Mouse (Mus musculus) megakaryocyte progenitor cell, adult 5-6 weeks (primary cell): ENCODE measurements around the gene Zfp874b. TPM values are rescaled to one million over a fixed set of nuclear protein-coding genes. Genes with fewer than 3 reads are reported as not detected.
A peak's percentile ranks its signal among the peaks of the same experiment; 100 is the strongest.
"Not testable (repeated sequence)": the region's sequence is repeated elsewhere in the genome, so short reads cannot be mapped to it uniquely, and the experiment has no call there.

ENCODE experiments used
- ATAC-seq: replicated peaks from 2 replicates; pipeline ENCODE4 v1.8.0; 2016; ENCODE audit warnings: mild to moderate bottlenecking, moderate TSS enrichment, inconsistent platforms; ENCODE audit not compliant: poor library complexity
- total RNA-seq, 2 experiments: library from RNA; stranded (forward) in 1 of 2; stranded (reverse) in 1 of 2; fragments of 157-497, 149-512 nt in 1 of 2; fragments of 200-1000 nt in 1 of 2; gene quantifications; 2 replicates each; pipeline versions ENCODE4 v1.2.3 to v1.2.4; 2015 to 2017

The Zfp874b gene
- total RNA-seq (2015), result 7.8 and 10.4 TPM in 2 replicates
- 5.9 and 8.1 TPM in 2 replicates for total RNA-seq (2017)

DNA sequence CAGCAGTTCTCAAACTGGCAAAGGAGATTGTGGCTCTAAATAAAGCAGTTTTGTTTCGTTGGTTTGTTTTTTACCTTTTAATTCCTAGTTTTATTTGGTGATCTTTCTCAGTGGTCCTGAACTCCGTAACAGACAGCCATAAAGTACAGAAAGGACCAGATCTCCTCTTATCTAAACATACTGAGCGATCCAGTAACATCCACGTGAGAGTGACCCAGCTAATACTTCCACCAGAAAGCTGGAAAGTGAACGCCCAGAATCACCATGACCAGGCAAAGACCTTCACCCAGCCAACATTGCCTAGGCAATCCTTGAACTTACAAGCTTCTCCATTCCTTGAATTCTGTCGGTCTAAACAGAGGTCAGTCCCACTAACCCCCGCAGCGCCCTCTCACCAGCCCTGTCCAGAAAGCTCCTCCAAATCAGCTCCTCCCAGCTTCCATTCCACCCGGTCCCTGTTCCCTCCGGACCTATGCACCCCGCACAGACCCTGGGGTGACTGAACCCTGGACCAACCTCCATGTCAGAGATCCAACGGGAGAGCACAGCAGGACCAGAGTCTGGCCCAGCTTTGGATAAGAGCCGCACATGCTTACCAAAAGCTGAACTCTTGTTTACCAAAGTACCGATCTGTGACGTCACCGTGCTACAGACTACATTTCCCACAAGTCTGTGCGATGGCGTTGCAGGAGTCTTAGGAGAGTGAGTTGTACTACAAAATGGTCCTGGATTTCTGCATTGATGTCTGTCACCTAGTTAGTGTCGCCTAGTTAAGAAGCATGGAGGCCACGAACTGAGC lies at the start of gene Zfp874b:
TSS of gene Zfp874b (minus strand) at position 634 of the 799 bp plus-strand sequence.
- ATAC-seq, result peak; percentile 95

DNA sequence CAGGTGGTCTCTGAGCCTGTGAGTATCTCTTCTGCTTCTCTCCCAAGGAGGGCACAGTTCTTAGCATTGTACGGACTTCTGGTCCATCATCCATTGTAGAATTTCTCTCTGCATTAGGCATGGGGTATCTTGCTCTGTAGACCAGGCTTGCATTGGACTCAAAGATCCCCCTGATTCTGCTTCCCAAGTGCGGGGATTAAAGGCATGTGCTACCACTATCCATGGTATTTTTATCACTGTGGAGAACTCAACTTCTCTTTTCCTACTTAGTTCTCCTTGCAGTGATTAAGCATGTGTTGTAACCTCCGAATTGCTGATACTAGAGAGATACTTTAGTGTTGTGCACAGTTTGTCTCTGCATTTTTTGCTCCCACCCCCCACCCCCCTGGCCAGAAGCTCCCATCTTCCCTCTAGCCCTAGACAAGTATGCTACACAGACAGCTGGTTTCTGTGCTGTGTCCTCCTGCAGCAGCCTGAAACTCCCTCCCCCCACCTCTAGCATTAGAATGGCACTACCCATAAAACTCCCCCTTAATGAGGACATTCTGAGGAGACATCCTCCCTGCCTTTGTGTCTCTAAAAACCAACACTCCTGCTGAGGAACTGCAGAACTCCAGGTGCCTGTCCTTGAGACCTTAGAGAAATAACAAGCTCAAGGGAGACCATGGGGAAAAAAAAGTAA lies 43.1 kb upstream of the Zfp874b start:
- ATAC-seq, result no peak

DNA sequence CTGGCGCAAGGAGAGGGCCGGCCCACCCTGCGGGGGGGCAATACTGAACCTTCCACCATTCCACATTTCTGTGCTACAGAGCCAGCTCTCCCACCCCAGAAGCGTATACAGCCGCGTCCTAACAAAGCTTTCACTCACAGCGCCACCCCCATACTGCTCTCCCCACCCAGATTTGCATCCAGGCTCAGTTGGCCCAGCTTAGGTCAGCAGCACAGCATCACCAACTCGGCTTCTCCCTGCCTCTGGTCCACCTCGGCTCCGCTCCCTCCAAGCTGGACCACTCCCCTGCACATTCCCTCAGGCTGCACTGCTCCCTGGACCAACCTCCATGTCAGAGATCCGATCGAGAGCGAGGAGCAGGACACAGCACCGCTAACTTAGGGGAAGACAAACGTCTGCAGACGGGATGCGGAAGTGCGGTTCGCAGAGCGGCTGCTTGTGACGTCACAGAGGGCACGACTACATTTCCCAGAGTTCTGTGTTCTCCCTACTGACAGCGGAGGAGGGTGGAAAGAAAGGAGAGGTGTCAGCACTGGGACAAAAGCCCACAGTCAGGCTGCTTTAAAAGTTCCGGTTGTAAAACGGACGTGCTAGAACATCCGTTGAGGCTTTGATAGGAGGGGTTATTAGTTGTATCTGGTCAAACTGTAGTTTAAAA lies 41.8 kb upstream of the Zfp874b start, which contains the start of the genes Gm26965 and Zfp87:
TSS of gene Gm26965 (minus strand) at position 399 of the 658 bp plus-strand sequence.
TSS of gene Zfp87 (minus strand) at position 425 of the 658 bp plus-strand sequence.
- ATAC-seq, result peak; percentile 97

DNA sequence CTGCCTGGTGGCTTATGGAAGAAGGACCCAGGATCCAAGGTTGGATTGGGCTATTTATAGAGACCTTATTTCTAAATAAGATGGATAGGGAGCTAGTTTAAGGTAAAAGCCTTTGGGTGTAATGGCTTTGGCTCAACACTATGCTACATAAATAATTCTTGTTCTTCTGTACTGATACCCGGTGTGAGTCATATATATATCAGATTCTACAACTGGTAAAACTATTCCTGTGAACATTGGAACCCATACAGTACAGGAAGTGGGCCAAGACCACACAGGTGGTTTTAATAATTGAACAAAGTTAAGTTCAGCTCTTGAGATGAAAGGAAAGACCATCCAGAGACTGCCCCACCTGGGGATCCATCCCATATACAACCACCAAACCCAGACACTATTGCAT lies 16.9 kb upstream of the Zfp874b start:
- ATAC-seq, result no peak

DNA sequence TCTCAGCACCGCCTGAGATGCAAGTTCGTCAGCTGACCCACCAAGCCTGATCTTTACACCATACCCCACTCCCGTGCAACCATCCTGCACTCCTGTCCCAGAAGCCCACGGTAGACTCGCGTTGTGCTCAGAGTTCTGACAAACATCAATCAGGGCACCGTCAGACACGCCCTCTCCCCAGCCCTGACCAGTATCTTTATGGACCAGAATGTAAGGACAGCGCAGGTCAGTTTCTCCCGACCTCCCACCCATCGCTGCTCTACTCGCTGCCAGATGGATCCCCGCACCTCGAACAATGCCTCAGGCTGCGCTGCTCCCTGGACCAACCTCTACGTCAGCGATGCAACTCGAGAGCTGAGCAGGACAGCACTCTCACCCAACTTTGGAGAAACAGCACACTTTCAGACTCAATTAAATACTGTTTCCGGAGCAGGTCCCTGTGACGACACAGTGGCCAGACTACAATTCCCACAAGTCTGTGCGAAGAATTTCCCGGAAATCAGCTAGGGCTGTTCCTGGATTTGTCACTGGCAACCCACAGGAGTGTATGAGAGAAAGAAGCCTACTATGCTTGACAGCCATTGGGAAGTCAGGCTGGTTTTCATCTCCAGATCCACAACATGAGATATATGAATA lies 16.1 kb upstream of the Zfp874b start, which contains the start of gene Zfp58:
TSS of gene Zfp58 (minus strand) at position 472 of the 636 bp plus-strand sequence.
- peak; percentile 97 for ATAC-seq

DNA sequence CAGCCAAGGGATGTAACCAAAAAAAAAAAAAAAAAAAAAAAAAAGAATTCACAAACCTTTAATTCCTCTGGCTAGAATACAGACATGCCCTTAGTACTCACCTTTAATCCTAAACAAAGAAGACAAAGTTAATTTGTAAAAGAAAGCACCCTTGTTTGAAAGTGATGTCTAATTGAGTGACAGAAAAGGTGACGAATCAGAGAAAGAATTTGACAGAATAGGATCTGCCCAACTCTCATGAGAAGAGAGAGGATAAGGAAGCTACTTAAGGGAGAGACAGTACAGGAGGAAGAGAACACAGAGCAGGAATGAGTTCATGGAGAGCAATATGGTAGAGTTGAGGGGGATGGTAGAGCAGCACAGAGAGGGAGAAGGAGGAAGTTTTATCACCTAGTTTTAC lies 11.6 kb upstream of the Zfp874b start:
- ATAC-seq, result no peak

DNA sequence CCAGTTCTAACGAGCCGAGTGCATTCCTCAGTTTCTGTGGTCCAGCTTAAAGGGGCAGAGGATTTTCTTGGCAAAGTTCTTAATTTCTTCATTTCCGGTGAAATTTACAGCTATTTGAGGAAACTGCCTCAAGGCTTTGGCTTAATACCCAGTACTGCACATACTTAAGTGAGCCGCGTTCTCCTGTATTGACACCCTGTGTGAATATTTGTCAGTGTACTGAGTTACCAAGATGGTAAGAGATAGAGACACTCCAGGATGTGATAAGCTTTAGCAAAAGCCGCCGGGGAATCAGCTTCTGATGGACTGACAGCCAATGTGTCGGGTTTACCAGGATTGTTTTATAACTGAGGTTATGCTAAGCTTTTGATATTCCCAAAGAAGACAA lies 360 bp upstream of the Zfp874b start:
- ATAC-seq, result peak; percentile 30

DNA sequence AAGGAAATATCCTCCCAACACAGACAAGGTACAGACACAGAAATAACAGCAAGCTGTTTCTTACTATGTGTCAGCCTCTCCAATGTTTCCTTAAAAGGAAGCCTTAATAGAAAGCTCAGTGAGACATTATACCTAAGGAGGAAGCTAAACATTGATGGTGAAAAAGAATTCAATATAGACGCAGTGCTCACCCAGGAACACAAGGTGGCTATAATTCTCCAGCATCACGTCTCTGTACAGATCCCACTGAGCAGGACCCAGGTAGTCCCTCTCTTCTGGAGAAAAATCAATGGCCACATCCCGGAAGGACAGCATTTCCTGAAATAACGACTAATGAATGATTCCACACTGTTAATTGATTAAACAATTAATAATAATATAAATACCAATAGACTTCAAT lies 2.5 kb downstream of the Zfp874b start:
- no peak; the same call in 1 of the 2 replicates for ATAC-seq

DNA sequence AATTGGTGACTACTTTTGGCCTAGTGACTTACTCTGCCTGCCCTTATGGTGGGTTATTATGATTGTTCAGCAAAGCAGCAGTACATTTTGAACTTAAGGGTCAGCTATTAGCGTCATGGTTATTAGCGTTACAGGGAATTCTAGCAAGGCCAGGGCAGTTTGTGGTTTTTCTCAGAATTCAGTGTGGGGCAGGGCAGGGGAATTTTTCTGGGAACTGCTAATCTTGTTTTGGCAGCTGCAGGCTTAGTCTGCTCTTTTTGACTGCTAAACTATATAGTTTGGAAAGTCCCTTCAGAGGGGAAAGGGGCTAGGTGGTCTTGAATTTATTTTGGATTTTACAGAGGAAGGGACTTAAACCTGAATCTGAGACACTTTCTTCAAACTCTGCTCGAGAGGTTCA lies 14.8 kb downstream of the Zfp874b start:
- ATAC-seq, result no peak

DNA sequence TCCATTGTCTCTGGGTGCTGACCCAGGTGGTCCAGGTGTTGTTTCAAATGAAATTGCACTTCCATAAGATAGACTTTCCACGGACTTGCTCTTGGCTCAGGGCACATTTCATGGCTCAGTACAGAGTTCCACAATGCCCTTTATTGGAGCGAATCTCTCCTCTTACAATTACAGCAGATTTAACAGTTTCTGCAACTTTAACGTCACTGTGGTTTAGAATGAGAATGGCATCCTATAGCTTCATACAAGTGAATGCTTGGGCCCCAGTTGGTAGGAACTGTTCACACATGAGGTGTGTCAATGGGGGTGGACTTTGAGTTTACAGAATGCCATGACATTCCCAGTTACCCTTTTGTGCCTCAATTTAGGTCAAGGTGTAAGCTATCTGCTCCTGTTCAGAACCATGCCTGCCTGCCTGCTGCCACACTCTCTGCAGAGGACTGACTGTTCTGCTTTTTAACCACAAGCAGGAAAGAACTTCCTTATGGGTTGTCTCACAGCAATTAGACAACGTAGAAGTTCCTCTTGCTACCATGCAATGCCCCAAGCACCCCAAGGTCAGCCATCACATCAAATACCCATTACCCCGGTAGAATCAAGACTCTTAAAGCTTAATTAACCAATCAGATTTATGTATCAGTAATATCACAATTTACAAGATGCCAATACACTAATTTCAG lies 20.4 kb downstream of the Zfp874b start:
- peak; percentile 100 for ATAC-seq

DNA sequence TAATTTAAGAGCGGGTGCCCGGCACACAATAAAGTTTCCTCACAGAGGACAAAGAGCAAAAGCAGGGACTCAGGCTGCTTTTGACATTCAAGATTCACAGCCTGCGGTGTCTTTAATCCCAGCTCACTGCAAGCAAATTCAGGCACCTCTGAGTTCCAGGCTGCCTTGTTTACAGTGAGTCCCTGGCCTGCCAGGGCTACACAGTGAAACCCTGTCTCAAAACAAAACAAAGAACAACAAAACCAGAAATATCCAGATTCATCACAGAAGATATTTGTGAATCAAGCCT lies 32.1 kb downstream of the Zfp874b start:
- ATAC-seq, result no peak

DNA sequence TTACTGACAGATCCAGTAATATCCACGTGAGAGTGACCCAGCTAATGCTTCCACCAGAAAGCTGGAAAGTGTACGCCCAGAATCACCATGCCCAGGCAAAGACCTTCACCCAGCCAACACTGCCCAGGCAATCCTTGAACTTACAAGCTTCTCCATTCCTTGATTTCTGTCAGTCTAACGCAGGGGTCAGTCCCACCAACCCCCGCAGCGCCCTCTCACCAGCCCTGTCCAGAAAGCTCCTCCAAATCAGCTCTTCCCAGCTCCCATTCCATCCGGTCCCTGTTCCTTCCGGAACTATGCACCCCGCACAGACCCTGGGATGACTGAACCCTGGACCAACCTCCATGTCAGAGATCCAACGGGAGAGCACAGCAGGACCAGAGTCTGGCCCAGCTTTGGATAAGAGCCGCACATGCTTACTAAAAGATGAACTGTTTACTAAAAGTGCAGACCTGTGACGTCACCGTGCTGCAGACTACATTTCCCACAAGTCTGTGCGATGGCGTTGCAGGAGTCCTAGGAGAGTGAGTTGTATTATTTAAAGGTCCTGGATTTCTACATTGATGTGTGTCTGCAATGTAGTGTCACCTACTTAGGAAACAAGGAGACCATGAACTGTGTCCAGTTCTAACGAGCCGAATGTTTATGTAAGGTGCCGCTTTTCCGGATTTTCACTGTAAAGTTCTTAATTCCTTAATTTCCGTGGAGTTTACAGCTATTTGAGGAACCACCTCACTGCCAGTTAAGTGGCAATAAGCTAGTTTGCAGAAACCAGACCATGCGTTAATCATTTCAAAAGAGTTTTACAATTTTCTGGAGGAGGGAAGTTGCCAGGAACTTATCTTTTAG lies 32.7 kb downstream of the Zfp874b start, which contains the start of gene Zfp874a:
TSS of gene Zfp874a (minus strand) at position 453 of the 849 bp plus-strand sequence.
- ATAC-seq, result peak; percentile 99

DNA sequence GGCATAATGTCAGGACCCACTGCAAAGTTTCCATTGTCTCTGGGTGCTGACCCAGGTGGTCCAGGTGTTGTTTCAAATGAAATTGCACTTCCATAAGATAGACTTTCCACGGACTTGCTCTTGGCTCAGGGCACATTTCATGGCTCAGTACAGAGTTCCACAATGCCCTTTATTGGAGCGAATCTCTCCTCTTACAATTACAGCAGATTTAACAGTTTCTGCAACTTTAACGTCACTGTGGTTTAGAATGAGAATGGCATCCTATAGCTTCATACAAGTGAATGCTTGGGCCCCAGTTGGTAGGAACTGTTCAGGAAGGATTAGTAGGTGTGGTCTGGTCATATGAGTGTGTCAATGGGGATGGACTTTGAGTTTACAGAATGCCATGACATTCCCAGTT lies 47.0 kb downstream of the Zfp874b start:
- peak; percentile 57; the same call in 1 of the 2 replicates for ATAC-seq

DNA sequence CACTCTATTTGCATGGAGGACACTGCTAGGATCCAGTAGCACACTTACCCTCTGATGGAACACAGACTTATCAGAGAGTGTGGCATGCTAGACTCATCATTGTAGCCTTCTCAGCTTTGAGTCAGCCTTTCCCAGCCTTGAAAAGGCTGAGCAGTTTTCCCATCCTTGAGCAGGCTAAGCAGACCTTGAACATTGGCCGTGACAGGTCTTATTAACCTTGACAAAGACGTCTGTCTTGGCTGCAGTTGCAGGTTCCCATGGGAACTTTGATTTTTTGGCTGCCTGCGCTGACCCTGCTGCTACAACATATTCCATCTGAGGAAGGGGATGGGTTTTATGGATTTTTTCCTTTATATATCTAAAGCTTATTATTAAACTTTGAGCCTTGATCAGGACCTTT lies 55.9 kb downstream of the Zfp874b start:
- ATAC-seq, result no peak

DNA sequence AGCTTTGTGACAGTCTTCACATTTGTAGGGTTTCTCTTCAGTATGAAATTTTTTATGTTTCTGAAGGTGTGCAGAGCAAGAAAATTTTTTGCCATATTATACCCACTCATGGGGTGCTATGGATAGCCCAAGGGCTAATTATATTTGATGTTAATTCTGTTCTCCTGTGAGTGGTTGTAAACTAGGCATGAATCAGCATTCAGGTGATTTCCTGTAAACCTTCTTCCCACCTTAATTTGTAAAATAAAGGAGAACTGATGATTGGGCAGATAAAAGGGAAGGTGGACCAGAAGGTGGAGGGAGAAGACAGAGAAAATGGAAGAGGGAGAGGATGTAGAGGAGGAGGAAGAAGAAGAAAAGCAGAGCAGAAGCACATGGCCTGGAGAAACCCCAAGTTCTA lies 58.4 kb downstream of the Zfp874b start:
- ATAC-seq, result not testable (repeated sequence)

DNA sequence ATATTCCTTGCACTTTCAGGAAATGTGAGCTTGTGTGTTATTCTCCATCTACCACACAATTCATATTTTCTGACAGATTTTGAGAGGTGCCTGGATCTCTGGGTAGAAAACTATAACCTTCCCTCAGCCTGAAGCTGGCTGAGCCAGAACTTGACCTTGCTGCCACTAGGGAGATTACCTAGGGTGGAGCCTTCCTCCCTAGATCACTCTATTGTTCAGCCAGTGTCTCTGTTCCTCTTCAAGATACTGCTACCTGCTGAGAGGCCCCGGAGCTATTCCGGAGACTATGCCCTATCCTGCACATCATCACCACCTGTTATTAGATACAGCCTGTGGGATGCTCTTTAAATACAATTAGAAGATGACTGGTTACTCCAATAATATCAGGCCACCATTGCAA lies 61.5 kb downstream of the Zfp874b start:
- not testable (repeated sequence) for ATAC-seq
